Mouse (Mus musculus) brain, adult 2 months (tissue): ENCODE measurements around the gene Gm49396.
A peak's percentile ranks its signal among the peaks of the same experiment; 100 is the strongest.

Experiments used
- DNase-seq: peaks from one replicate; pipeline ENCODE4 v3.0.0; 2011; ENCODE audit warnings: low read depth, low spot score

Gm49396 gene

DNA sequence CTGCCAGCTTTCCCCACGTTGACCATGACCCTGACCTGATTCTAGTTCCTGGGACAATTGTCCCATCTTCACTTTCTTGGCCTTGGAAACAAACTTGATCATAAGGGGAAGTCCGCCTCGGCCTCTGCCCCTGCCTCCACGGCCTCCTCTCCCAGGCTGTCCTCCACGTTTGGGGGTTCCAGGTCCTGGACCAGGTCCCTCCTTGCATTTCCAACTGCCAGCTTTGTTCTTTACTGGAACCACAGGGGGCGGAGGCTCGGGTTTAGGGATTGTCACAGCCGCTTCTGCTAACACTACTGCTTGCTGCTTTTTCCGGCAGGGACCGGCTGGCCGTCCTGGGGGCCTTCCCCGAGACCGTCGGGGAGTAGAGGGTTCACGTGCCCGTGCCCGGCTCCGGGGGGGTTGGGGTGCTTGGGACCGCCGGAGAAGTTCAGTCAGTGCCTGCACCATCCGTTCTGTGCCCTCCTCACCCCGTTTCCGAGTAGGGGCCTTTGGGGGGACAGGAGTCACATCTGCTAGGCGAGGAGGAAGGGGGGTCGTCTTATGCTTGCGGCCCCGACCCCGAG, 23.4 kb downstream of the Gm49396 start:
- no peak for DNase-seq

DNA sequence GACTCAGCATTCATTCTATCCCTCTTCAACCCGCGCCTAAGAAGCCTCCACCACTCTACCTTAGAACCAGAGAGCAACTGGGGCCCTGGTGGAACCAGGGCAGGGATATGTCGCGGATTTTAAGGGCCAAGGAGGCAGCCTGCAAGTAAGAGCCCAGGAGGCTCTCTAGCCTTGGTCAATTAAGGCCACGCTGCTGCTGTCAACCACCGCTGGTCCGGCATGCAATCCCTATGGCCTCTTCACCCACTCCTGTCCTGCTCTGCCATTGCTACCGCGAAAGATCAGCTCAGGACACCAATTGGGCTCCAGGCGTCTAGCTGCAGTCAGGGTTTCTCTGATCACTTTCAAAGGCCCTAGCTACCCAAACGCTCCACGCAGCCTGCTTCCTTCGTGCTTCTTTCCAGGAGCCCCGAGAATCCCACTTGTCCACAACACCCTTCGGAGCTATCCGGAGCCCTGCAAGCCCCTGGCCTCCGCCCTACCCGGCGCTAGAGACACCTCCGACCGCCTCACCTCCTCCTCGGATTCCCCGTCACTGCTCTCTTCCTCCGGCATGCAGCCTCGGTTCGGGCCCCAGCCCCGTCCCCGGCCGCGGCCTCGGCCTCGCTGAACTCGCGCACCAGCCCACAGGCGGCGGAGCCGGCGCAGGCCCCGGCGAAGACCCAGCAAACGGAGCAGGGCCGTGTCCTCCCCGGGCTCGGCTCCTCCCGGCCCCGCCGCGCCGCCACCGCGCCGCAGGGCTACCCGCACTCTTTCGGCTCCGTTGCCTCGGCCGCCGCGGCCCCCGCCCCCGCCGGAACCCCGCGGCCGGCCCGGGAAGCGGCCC, 24.9 kb downstream of the Gm49396 start:
- peak; percentile 42 for DNase-seq

DNA sequence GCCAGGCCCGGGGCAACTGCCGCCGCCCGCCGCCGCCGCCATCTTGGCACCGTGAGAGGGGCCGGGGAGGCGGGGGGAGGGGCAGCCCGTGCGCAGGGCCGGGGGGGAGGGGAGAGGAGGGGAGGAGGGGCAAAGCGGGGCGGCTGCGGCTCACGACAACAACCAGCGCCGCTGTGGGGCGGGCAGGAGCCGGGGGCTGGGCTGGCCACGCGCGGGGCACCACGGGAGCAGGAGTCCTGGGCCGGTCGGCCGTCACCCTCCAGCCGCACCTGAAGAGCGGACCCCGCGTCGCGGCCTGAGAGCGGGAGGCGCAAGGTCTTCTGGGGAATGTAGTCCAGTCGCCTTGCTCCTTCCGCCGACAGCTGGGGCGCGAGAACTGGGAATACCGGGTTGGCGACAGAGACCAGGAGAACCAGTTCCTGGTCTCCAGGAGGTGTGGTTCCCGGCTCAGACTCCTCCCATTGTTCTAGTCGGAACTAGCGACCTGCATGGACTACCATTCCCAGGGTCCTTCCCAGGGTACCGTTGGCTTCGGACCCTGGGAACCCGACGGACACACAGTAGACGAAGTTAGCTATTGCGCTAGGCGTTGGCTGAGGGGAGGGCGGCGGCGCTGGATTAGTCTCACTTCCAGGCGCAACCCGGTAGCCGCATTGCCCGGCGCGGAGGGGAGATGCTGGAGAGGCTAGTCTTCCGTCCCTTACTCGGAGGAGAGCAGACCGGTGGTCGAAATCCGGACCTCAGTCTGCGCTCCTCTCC, 25.7 kb downstream of the Gm49396 start, which contains the start of gene Kmt2b:
Kmt2b (minus strand) TSS at position 51 of the 759 bp plus-strand sequence.
- peak; percentile 99 for DNase-seq

DNA sequence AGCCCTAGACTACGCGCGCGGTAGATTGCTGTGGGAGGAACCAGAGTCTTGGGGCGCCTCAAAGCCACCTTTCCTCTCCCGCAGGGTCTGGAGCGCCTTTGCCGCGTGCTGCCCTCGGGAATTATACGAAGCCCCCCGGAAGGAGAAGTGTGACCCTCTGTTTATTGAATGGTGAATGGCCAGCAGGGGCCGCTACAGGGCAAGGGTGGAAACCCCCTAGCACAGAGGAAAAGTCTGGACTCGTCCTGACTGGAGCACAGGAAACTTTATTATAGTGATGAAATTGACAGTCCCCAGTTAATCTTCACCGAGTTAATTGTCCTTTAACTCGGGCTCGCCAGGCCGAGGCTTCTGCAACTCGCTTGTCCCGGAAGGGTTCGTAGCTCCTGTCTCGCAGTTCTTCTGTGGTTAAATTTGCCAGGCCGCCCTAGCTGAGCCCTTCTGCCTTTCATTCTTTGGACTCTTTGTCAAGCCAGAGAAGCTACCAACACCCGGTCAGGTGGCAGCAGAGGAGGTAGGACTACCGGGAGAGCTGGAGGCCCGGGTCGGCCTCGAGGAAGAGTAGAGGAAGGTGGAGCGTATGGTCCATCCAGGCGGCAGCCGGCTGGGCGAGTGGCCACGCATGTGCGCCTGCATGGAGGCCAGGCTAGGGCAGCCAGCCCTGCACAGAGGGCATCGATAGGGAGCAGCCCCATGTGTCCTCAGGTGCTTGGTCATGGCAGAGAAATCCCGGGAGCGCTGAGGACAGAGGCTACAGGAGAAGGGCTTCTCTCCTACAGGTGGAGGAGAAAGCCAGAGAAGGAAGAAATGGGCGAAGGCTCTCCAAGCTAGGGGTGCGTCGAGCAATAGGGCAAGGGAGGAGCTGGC, 26.5 kb downstream of the Gm49396 start:
- DNase-seq: peak; percentile 78

DNA sequence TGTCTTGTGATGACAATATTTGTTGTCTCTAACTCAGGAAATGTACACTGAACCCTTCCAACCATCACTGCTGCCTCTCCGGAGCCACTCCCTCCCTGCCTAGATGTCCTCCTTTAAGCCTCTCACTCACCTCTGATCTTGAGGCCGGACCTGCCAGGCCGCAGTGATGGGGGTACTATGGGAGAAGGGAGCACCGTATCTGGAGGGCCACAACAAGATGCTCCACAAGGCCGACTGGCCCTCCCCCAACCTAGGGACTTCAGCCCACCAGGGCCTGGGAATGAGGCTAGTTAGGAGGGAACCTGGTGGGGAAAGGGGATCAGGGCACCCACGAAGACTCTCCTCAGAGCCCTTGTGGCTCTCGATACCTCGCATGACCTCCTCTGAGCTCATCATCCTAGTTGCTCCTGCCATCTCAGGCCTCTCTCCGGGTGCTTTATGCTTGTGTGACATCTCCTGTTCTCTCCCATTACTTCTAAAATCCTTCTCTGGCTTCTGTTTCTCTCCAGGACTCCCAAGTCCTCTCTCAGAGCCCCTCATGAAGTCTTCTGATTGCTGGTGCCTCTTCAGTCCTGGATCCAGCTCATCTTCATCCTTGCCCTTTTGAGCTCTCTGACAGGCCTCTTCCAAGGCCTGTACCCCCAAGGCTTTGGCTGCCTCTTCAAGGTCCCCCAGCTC, 27.9 kb downstream of the Gm49396 start:
- no peak for DNase-seq

DNA sequence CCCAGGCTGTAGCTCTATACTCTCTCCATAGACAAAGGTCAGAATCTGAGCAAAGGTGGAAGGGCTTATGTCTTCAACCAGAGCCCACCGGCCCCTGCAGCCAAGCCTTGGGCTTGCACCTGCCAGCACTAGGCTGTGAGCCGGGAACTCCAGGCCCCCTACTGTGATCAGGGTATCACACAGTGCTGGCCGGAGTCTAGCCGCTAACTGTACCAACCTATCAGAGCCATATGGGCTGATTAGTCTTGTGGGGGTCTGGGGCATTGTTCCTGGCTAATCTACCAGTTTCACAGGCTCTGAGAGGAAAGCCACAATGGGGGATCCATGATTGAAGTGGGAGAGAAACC, 28.4 kb downstream of the Gm49396 start:
- no peak for DNase-seq

DNA sequence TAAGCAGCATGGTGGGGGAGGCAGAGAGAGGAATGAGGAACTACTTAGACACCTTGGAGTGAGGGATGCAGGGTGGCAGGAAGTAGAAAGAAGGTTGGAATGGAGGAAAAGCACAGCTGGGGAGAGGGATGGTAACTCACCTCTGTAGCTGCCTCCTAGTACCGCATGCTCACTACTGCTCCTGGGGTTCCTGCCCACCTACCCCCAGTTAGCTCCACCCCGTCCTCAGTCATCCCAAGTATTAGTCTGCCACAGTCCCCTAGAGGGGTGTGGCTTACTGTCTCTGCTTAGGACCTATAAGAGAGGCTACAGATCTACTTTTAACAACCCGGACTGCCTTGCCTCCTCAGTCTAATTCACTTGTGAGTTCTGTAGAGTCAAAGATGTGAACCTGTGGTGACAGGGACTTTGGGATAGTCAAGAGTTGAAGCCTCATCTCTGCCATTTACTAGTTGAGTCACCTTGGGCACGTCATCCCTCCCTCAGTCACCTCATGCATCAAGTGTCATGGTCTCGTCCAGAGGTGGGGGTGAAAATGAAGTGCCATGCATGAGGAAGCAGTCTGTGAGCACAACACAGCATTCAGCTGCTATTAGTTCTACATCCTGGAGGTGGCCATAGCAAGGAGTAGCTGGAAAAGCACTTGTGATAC, 29.8 kb downstream of the Gm49396 start:
- no peak for DNase-seq

DNA sequence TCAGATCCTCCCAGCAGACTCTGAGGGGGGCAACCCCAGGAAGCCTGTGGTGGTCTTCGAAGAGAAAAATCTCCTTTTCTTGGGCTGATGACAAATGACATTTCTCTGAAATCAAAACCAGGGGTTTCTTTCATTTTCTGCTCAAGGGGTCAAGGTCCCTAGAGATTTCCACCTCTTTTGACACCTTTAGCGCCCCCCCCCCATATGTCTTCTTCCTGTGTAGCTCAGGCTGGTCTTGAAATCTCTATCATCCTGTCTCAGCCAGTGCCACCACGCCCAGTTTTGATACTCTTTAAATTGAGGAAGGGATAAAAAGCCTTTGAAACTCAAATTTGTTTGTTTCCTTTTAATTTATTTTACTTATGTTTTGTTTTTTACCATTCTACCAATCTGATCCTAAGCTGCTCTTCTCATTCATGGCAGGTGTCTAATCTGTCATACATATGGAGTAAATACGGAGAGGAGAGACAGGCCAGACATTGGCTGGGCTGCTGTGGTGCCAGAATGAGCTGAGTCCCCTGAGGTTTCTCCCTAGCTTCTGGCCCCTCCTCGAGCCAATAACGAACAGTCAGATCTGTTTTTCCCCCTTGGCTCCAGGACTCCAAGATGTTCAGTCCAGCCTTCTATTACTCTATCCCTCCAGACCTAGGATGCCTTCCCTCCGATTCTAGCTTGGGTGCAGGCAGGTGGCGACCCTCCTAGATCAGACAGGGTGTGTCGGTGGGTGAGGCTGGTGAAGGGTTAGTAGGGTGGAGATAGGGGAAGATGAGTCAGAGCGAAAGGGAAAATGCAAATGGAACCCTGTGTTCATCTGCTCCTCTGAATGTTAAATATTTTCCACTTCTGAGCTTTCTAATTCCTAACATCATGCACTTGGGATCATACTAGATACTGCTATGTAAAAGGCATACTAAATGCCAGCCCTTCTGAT, 30.7 kb downstream of the Gm49396 start:
- DNase-seq: no peak

DNA sequence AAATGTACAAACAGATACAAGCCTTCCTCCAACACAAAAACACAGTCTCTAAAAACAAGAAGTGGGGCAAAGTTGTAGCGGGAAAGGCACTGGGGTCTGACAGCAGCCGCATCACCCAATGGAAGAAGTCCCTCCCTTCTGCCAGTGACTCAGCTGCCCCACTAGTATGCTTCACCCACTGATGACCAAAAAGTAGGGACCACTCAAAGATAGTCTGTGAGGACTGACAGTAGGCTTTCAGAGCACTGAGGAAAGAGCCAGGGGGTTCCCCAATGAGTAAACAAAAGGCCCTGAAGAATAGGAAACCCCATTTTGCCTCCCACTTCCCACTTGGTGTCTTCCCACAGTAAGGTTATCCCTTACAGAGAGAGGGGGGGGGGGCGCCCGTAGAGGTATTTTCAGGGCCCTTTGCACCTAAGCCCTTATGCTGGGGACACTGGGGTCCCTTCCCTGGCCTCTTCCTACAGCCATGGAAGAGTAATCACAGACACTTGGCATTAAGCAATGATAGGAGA, 31.4 kb downstream of the Gm49396 start:
- DNase-seq: no peak

DNA sequence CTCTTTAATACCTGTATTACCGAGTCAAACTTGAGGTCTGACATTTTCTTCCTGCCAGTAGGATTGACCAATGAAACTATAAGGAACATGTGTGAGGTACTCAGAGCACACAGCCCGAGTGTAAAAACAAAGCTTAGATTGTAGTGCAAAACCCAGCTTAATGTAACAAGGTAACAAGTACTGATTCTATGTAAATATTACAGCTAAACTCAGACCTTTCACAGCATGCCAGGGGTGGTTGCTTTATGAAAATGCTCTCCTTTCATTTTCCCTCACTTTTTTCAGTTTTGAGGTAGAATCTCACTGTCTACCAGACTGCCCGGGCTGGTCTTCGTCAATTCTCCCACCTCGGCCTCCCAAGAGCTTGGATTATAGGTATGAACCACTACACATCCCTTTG, 32.9 kb downstream of the Gm49396 start:
- DNase-seq: no peak

DNA sequence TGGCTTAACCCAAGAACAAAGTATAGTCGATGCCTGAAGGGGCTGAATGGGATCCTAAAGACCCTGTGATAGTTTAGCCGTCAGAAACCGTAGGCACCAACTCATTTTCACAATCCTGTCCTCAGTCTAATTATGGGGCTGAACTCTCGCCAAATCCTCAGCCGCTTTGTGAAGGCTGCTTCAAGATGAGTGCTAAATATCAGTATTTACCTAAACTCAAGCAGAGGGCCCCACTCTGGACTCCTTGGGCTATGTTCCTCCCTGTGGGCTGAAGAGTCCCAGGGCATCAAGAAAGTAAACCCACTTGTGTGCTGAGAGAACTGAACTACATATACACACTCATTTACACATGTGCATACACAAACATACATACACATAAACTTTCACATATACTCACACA, 33.7 kb downstream of the Gm49396 start:
- no peak for DNase-seq

DNA sequence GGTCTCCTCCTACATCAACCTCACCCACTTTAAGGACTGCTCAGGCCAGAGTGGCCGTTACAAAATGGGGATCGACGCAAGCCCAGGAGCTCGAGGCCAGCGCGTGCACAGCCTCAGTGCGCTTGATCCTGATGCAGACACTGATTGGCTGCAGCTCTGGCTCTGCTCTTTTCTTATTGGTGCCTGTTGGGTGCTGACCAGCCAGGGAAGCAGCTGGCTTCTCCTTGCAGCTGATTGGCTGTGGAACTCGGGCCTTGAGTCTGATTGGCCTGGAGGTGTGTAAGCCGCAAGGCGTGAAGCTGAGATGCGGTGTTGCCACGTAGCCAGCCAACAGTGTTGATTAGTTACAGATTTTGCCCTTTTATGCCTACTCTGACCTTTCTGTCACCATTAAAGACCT, 35.6 kb downstream of the Gm49396 start, which contains the start of gene Zbtb32:
Zbtb32 (minus strand) TSS at position 124 of the 400 bp plus-strand sequence.
- DNase-seq: no peak

DNA sequence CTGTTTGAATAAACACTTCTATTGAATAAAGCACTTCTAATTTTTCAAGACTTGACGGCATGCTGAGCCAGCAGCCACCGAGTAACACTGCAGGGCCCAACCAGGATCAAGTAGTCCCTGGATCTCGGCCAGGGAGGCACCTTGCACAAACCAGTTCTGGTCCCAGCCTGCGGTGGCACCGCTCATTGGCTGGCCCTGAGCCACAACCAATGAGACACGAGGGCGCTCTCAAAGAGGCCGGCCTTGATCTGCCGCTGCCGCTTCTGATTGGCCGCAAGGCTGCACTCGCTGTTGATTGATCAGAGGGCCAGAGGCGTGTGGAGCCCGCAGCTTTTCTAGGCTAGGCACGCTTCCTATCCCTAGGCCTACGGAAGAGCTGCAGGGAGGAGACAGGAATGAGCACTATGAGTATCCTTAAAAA, 36.8 kb downstream of the Gm49396 start:
- DNase-seq: peak; percentile 99

DNA sequence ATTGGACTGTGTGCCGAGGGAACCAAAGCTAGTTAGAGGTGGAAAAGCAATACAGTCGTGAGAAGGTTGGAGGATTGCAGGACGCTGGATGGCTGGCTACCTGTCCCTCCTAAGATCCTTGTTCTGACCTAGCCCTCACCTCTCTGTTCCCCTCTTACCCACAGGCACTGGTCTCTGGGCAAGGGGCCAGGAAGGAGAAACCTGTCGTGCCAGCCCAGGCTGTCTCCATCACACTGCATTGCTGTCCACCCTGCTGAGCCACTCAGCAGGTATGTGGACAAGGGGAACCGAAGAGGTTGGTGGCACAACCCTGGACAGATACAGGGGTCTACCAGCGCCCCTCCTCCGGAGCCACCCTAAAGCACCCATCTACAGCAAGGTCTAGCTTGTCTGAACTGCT, 37.5 kb downstream of the Gm49396 start:
- no peak for DNase-seq

DNA sequence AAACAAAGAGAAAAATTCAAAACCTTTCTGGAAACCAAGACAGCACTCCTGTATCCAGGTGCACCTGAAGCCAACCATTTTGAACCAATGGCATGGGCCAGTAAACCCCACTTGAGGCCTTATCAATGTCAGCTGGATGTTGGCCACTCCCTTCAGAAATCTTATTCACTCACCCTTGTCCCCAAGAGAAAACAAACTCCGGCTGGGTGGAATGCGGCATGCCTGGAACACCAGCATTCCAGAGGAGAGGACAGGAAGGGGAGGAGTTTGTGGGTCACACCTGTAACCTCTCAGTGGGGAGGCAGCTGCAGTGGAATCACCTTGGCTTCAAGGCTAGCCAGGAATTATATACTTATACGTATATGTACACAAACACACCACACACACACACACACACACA, 39.4 kb downstream of the Gm49396 start:
- DNase-seq: no peak

DNA sequence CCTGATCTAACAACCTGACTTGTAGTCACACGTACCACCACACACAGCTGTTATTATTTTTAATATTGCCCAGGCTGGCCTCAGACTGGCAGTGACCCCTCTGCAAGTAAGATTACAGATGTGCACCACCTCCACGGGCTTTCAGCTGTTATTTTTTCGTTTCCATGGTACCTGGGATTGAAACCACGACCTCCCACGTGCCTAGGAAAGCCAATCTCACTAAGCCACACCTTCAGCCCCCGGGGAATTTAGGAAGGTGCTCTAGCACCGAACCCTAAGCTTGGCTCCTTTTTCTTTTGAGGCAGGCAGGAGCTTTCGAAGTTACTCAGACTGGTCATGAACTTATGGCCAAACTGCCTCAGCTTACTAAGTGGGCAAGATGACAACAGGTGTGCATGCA, 41.3 kb downstream of the Gm49396 start:
- DNase-seq: no peak

DNA sequence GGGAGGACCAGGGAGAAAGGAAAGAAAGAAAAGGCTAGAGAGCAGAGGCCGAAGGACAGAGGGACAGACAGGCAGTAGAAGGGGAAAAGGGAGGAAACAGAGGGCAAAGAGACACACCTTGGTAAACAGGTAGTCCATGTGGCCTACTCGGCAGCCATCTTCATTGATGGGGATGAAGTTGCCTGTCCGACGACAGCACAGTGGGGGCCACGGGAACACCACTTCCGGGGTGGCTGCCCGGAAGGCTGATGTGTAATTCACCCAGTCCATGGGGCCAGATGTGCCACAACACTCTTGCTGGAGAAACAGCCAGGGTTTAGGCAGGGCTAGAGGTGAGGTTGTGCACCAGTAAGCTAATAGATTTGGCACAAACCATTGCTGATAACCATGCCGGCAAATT, 41.8 kb downstream of the Gm49396 start:
- no peak for DNase-seq

DNA sequence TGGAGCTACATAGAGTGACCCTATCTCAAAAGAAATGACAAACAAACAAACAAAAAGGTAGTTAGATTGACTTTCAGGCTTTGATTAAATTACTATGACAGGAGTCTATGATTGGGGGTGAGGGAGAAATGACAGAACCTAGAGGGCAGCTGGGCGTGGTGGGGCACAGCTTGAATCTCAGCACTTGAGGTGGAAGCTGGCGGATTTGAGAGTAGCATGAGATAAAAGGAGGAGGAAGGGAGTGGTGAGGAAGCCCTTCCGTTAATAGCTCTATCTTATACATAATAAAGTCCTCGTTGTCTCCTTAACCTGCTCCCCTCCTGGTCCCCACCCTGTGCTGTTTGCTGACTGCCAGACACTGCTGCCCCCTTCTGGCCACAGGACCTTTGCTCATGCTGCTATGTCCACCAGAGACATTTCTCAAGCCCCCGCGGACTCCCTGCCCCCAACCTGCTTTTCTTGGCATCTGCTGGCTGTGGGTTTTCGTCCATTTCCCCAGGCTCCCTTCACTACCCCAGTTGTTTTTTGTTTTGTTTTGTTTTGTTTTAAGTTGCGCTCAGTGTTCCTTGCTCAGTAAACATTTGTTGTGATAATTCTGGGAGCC, 44.7 kb downstream of the Gm49396 start:
- DNase-seq: peak; percentile 58

DNA sequence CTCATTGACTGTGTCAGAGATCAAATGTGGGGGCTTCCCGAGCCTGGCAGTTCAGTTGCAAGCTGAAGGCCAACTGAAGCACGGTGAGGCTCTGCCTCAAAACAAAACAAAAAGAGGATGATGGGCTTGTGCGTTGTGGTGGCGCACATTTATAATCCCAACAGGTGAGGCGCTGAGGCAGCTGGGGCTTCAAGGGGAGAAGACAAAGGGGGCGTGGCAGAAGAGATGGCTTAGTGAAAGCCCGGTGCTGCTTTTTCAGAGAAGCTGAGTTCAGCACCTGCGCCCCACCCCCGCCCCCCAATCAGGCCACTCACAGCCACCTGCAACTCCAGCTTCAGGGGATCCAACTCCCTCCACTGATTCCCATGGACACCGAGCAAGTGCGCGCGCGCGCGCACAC, 45.3 kb downstream of the Gm49396 start:
- no peak for DNase-seq
